Mouse (Mus musculus) forebrain, embryonic 12.5 days (tissue): ENCODE measurements around the gene Alpl. TPM values are rescaled to one million over a fixed set of nuclear protein-coding genes. Genes with fewer than 3 reads are reported as not detected.

Experiments used
- ATAC-seq: fragments of 200-750 bp; cut with Nextera tagmentation; 2 replicates; pipeline ENCODE4 v1.8.0; 2017; ENCODE audit warnings: moderate TSS enrichment; ENCODE audit not compliant: low FRiP score
- H3K27ac ChIP-seq: fragments of 300-500 bp; sonication (generic); 2 replicates; pipeline ENCODE4 v1.5.1; 2016; ENCODE audit warnings: mild to moderate bottlenecking
- H3K27me3 ChIP-seq: fragments of 300-500 bp; sonication (generic); 2 replicates; pipeline ENCODE4 v1.6.1; 2016; ENCODE audit warnings: mild to moderate bottlenecking
- H3K36me3 ChIP-seq: fragments of 300-500 bp; sonication (generic); replicated peaks from 2 replicates; pipeline ENCODE4 v1.6.1; 2016; ENCODE audit warnings: mild to moderate bottlenecking
- H3K4me1 ChIP-seq: fragments of 300-500 bp; sonication (generic); 2 replicates; pipeline ENCODE4 v1.6.1; 2016
- H3K4me2 ChIP-seq: fragments of 300-500 bp; sonication (generic); 2 replicates; pipeline ENCODE4 v1.6.1; 2016; ENCODE audit warnings: mild to moderate bottlenecking, moderate library complexity
- H3K4me3 ChIP-seq: fragments of 300-500 bp; sonication (generic); replicated peaks from 2 replicates; pipeline ENCODE4 v1.5.1; 2016; ENCODE audit warnings: mild to moderate bottlenecking
- H3K9ac ChIP-seq: fragments of 300-500 bp; sonication (generic); 2 replicates; pipeline ENCODE4 v1.6.1; 2016; ENCODE audit warnings: mild to moderate bottlenecking
- H3K9me3 ChIP-seq: fragments of 300-500 bp; sonication (generic); 2 replicates; pipeline ENCODE4 v1.6.1; 2016
- WGBS: fragments of 180-500 bp; shearing (Covaris S2); methylation state at CpG from one replicate; pipeline ENCODE4 v1.1.7; 2016; 5-methylcytosine and 5-hydroxymethylcytosine counted together
- polyA plus RNA-seq: library from polyadenylated mRNA; unstranded; fragments of >200 nt; fragmentation: Nextera tagmentation; extraction: Ambion mirVana; gene quantifications from 2 replicates; pipeline ENCODE4 v1.2.1, GENCODE M21; 2016

Gene Alpl
- polyA plus RNA-seq, 1 experiment from 2014 or later = 13.1 TPM

DNA sequence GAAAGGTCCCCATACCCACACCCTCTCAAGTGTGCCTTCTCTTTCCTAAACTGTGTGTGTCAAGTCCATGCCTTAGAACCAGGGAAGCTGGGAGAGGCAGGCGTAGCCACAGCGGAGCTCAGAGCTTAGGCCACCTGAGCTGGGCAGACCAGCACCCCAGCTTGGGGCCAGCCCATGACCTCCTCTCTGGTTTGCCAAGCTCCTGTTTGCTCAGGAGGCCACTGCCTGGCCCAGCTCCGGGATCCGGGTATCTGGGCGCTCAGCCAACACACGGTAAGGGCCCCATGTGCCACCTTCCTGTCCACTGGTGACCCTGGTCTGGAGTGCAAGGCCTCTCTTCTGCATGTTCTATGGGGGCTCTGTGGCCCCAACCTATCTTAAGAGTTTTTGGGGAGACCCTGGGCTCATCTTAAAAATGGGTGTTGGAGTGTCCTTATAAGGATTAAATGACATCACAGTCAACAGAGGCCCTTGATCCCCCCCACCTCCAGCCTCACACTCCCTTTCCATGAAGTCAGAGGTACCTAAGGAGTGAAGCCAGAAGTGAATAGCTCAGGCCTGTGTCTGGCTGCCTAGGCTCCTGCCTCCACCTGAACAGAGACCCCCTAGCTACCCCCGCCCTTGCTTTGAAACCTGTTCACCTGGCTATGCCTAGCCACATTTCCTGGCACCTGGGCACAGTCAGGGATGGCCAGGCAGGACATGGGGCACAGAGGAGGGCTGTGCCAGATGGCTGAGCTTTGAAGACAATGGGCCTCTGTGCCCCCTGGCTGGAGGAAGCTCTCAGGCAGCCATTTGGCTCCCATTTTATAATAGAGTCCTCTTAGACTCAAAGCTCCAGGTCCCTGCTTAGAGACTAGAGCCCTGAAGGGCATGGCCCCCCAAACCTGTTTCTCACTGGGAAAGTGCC lies 97.9 kb downstream of the Alpl start:
- H3K4me2 ChIP-seq = no peak overlapping the region
- H3K27me3 ChIP-seq = peaks cover 5% of the 10 kb centered on the region; the same call in 1 of the 2 replicates
- no peak overlapping the region for H3K4me3 ChIP-seq
- no peaks in the 10 kb centered on the region for H3K9me3 ChIP-seq
- H3K36me3 ChIP-seq = no peaks in the 10 kb centered on the region
- no peak for ATAC-seq
- no peak overlapping the region for H3K9ac ChIP-seq
- H3K4me1 ChIP-seq = peaks cover 31% of the 10 kb centered on the region
- WGBS = 87% methylated on average over 7 of the region's 7 CpGs
- no peak overlapping the region for H3K27ac ChIP-seq

DNA sequence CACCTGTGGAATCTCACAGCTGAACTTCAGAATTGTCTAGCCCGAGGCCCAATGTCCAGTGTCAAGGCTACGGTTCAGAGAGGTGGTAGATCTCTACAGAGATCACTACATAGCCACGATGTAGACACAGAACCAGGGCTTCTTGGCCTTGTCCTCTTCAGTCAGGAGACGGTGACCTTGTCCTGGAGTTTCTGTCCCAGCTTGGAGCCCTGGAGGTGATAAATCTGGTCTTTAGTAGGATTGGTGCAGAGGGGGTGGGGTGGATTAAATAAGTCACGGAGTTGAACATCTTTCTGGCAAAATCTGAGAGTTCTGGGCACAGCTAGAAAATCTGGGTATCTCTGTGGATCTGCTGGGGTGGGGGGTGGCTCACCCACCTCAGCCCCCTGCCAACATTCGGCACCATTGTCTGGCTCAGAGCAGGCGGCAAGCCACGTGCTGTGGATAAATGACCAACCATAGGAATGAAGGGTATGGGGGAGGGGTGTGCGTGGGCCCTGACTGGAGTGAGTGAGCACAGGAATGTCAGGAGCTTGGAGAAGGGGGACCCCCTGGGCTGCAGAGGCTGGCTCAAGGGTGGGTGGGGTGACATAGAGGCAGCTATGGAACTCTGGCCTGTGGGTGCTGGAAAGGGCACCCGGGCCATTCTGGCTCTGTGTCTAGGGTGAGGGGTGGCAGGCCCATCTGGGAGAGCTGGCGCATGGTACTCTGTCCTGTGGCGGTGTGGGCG lies 98.9 kb downstream of the Alpl start:
- Histone ChIP-seq H3K4me3 (no peak overlapping the region), H3K27ac (no peak overlapping the region), H3K27me3 (peaks cover 8% of the 10 kb centered on the region), H3K4me2 (no peak overlapping the region), H3K4me1 (peaks cover 31% of the 10 kb centered on the region), H3K9me3 (no peaks in the 10 kb centered on the region), H3K36me3 (no peaks in the 10 kb centered on the region), H3K9ac (no peak overlapping the region)
- ATAC-seq = no peak
- 77% methylated on average over 13 of the region's 13 CpGs for WGBS

DNA sequence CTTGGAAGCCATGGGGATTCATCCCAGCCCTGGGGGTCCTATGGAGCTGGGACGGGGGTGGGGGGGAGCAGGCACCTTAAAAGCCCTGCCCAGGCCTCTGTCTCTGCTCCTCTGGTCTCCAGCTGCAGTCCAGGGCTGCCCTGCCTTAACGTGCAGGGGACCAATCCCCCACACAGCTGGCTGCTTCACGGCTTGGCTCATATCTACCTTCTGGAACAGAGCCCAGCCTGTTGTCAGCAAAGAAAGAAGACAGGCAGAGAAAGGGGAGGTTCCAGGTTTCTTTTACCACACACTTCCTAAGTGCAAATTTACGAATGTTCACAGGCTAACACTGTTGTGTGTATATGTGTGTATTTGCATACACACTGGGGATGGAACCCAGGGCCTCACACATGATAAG lies 100.3 kb downstream of the Alpl start:
- no peak overlapping the region for H3K4me3 ChIP-seq
- 27% methylated on average over 4 of the region's 4 CpGs for WGBS
- ATAC-seq = no peak

DNA sequence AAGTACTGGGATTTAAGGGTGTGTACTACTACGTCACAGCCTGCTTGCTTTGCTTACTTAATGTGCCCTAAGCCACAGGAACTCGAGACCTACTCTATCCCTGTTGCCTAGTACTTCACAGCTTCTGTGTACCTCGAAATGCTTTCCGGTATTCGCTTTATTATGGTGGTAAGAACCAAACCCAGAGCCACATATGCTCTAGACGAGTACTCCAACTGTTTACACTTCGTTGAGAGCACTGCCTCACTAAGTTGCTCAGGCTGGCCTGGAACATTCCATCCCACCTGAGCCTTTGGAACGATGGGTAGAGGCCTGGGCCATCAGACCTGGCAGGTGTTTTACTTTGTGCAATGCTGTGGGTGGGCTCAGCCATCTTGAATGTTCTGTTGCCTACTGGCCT lies 100.9 kb downstream of the Alpl start:
- Histone ChIP-seq H3K4me2 (no peak overlapping the region), H3K9ac (no peak overlapping the region), H3K9me3 (no peaks in the 10 kb centered on the region), H3K27ac (no peak overlapping the region), H3K36me3 (no peaks in the 10 kb centered on the region), H3K4me1 (peaks cover 31% of the 10 kb centered on the region), H3K4me3 (no peak overlapping the region), H3K27me3 (peaks cover 8% of the 10 kb centered on the region)
- no peak for ATAC-seq
- WGBS = 87% methylated on average over 8 of the region's 8 CpGs

More for the DNA sequence above, 100.3 kb downstream of the Alpl start:
- H3K4me1 ChIP-seq = peaks cover 31% of the 10 kb centered on the region
- no peak overlapping the region for H3K4me2 ChIP-seq
- H3K9me3 ChIP-seq = no peaks in the 10 kb centered on the region
- peaks cover 8% of the 10 kb centered on the region for H3K27me3 ChIP-seq
- no peak overlapping the region for H3K27ac ChIP-seq
- H3K9ac ChIP-seq = no peak overlapping the region
- no peaks in the 10 kb centered on the region for H3K36me3 ChIP-seq

DNA sequence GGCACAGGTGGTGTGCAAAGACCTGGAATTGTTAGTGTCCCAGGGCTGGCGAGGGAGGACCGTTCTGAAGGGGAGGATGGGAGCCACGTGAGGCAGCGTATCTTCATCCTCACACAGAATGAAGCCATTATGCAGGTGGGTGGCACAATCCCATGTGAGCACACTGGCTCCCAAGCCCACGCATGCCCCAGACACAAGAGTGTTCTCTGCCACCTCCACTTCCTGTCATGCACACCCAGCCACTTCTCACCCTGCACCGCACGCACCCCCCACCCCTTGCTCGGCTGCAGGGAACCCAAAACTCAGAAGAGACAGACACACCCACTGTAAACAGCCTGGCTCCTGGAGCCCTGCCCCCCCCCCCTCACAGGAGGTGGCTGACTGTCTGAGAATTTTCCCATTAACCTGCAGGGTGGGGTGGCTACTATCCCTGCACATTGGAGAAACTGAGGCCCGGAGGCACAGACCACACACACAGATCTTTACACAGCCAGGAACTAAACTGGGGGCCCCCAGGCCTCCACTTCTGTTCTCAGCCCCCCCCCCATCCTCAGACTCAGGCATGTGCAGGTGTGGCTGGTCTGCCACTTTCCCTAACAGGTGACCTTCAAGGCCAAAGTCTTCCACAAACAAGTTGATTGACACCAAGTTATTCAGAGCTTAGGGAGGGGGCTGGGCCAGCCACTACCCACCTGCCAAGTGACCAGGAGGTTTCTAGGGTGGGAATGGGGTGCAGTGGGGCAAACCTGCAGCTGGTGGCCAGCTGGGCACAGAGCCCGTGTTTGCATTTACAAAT lies 103.9 kb downstream of the Alpl start:
- Histone ChIP-seq H3K9ac (no peak overlapping the region), H3K9me3 (no peaks in the 10 kb centered on the region), H3K4me1 (peaks cover 7% of the 10 kb centered on the region; the same call in 1 of the 2 replicates), H3K4me3 (no peak overlapping the region), H3K36me3 (no peaks in the 10 kb centered on the region), H3K27ac (no peak overlapping the region), H3K27me3 (peaks cover 8% of the 10 kb centered on the region), H3K4me2 (no peak overlapping the region)
- 86% methylated on average over 10 of the region's 10 CpGs for WGBS
- no peak for ATAC-seq

Other genes starting within 250 kb of the Alpl start
- not detected in 2 replicates for gene Ldlrad2, start 221.8 kb downstream of the Alpl start, polyA plus RNA-seq
- 85.1 and 87.1 TPM in 2 replicates for gene Usp48, start 202.6 kb downstream of the Alpl start, polyA plus RNA-seq
- gene Rap1gap, start 131.7 kb downstream of the Alpl start, polyA plus RNA-seq = 7.3 and 8.6 TPM in 2 replicates
- 18.3 and 23.4 TPM in 2 replicates for gene Ece1, start 65.9 kb upstream of the Alpl start, polyA plus RNA-seq
- 58.0 and 60.5 TPM in 2 replicates for gene Eif4g3, start 196.6 kb upstream of the Alpl start, polyA plus RNA-seq